Mouse (Mus musculus): ENCODE measurements around the gene Gsk3a.

GRCm38 (mm10) chr7:25249314-25250140 lies 11.9 kb upstream of the Gsk3a start:
- no peak for TF ChIP-seq CEBPB (IDR thresholded peaks at IDR 0.05; ENCODE audit: low read depth)
- no peak for TF ChIP-seq MAX (IDR thresholded peaks at IDR 0.05)
- no peak for TF ChIP-seq CTCF (IDR thresholded peaks at IDR 0.05; ENCODE audit: control insufficient read depth, insufficient read depth, insufficient read length)
- no peak for TF ChIP-seq USF1 (IDR thresholded peaks at IDR 0.05; ENCODE audit: low read depth)
- no peak for TF ChIP-seq MYOG (IDR thresholded peaks at IDR 0.05; ENCODE audit: control insufficient read depth, extremely low read depth, insufficient read length)
- no peak for TF ChIP-seq FOSL1 (IDR thresholded peaks at IDR 0.05; ENCODE audit: insufficient read depth, low read length, poor library complexity, severe bottlenecking)
